Mouse (Mus musculus): ENCODE measurements around the gene Washc3. TPM values are rescaled to one million over a fixed set of nuclear protein-coding genes. Genes with fewer than 3 reads are reported as not detected.

Gene Washc3
- polyA plus RNA-seq, 1 experiment from 2014 or later: 41.3 TPM

- WGBS: 24% methylated on average over 3 of the region's 3 CpGs
- peaks cover 5% of the 10 kb centered on the region; the same call in 1 of the 2 replicates for H3K4me1 ChIP-seq
- H3K27me3 ChIP-seq (replicated peaks): no peaks in the 10 kb centered on the region
- H3K4me2 ChIP-seq: no peak overlapping the region
- H3K27ac ChIP-seq (replicated peaks): no peak overlapping the region
- no peaks in the 10 kb centered on the region for H3K9me3 ChIP-seq (replicated peaks)
- no peaks in the 10 kb centered on the region for H3K36me3 ChIP-seq
- no peak overlapping the region for H3K9ac ChIP-seq (replicated peaks)
- ATAC-seq (ENCODE audit: low FRiP score): no peak
- no peak overlapping the region for H3K4me3 ChIP-seq (replicated peaks)
Observed at GRCm38 (mm10) chr10:88261186-88261585, 60.3 kb downstream of the Washc3 start.

GRCm38 (mm10) chr10:88263383-88263782 lies 62.5 kb downstream of the Washc3 start:
- no peak for ATAC-seq (ENCODE audit: low FRiP score)
- Histone ChIP-seq H3K4me3 (replicated peaks) (no peak overlapping the region), H3K27me3 (replicated peaks) (no peaks in the 10 kb centered on the region), H3K4me2 (no peak overlapping the region), H3K36me3 (no peaks in the 10 kb centered on the region), H3K9me3 (replicated peaks) (no peaks in the 10 kb centered on the region), H3K4me1 (peaks cover 5% of the 10 kb centered on the region; the same call in 1 of the 2 replicates), H3K9ac (replicated peaks) (no peak overlapping the region), H3K27ac (replicated peaks) (no peak overlapping the region)
- WGBS: 92% methylated on average over 4 of the region's 4 CpGs

- no peak overlapping the region for H3K9ac ChIP-seq (replicated peaks)
- WGBS: 89% methylated on average over 5 of the region's 5 CpGs
Observed at GRCm38 (mm10) chr10:88274045-88274444, 73.2 kb downstream of the Washc3 start.

GRCm38 (mm10) chr10:88281699-88282098 lies 80.8 kb downstream of the Washc3 start:
- Histone ChIP-seq H3K9ac (replicated peaks) (no peak overlapping the region), H3K27me3 (replicated peaks) (no peaks in the 10 kb centered on the region), H3K9me3 (replicated peaks) (no peaks in the 10 kb centered on the region), H3K36me3 (no peaks in the 10 kb centered on the region), H3K4me1 (no peaks in the 10 kb centered on the region), H3K4me2 (no peak overlapping the region), H3K27ac (replicated peaks) (no peak overlapping the region), H3K4me3 (replicated peaks) (no peak overlapping the region)
- 85% methylated on average over 3 of the region's 3 CpGs for WGBS
- ATAC-seq (ENCODE audit: low FRiP score): no peak

More at GRCm38 (mm10) chr10:88274045-88274444, 73.2 kb downstream of the Washc3 start:
- Histone ChIP-seq H3K4me1 (no peaks in the 10 kb centered on the region), H3K36me3 (no peaks in the 10 kb centered on the region), H3K4me3 (replicated peaks) (no peak overlapping the region), H3K27ac (replicated peaks) (no peak overlapping the region), H3K27me3 (replicated peaks) (no peaks in the 10 kb centered on the region), H3K4me2 (no peak overlapping the region), H3K9me3 (replicated peaks) (no peaks in the 10 kb centered on the region)
- no peak for ATAC-seq (ENCODE audit: low FRiP score)

GRCm38 (mm10) chr10:88284343-88284990 lies 83.6 kb downstream of the Washc3 start:
- Histone ChIP-seq H3K9me3 (replicated peaks) (no peaks in the 10 kb centered on the region), H3K36me3 (no peaks in the 10 kb centered on the region), H3K4me1 (no peaks in the 10 kb centered on the region), H3K4me2 (no peak overlapping the region), H3K9ac (replicated peaks) (no peak overlapping the region), H3K27me3 (replicated peaks) (no peaks in the 10 kb centered on the region), H3K4me3 (replicated peaks) (no peak overlapping the region), H3K27ac (replicated peaks) (no peak overlapping the region)
- WGBS: 91% methylated on average over 4 of the region's 4 CpGs
- ATAC-seq (ENCODE audit: low FRiP score): no peak

- no peak overlapping the region for H3K4me3 ChIP-seq (replicated peaks)
- H3K4me1 ChIP-seq: no peaks in the 10 kb centered on the region
- H3K4me2 ChIP-seq: no peak overlapping the region
- H3K27me3 ChIP-seq (replicated peaks): no peaks in the 10 kb centered on the region
- H3K9ac ChIP-seq (replicated peaks): no peak overlapping the region
- no peaks in the 10 kb centered on the region for H3K9me3 ChIP-seq (replicated peaks)
- no peak for ATAC-seq (ENCODE audit: low FRiP score)
- no peak overlapping the region for H3K27ac ChIP-seq (replicated peaks)
- WGBS: 84% methylated on average over 8 of the region's 8 CpGs
- no peaks in the 10 kb centered on the region for H3K36me3 ChIP-seq
Observed at GRCm38 (mm10) chr10:88287261-88287660, 86.4 kb downstream of the Washc3 start.

GRCm38 (mm10) chr10:88288061-88288460 lies 87.2 kb downstream of the Washc3 start:
- H3K27ac ChIP-seq (replicated peaks): no peak overlapping the region
- no peak overlapping the region for H3K9ac ChIP-seq (replicated peaks)
- H3K27me3 ChIP-seq (replicated peaks): no peaks in the 10 kb centered on the region
- WGBS: 83% methylated on average over 10 of the region's 10 CpGs
- H3K4me1 ChIP-seq: no peaks in the 10 kb centered on the region
- no peaks in the 10 kb centered on the region for H3K36me3 ChIP-seq
- no peaks in the 10 kb centered on the region for H3K9me3 ChIP-seq (replicated peaks)
- no peak overlapping the region for H3K4me2 ChIP-seq
- no peak for ATAC-seq (ENCODE audit: low FRiP score)
- H3K4me3 ChIP-seq (replicated peaks): no peak overlapping the region

- no peak overlapping the region for H3K4me3 ChIP-seq (replicated peaks)
- H3K9ac ChIP-seq (replicated peaks): no peak overlapping the region
- no peaks in the 10 kb centered on the region for H3K9me3 ChIP-seq (replicated peaks)
- no peaks in the 10 kb centered on the region for H3K27me3 ChIP-seq (replicated peaks)
- no peaks in the 10 kb centered on the region for H3K36me3 ChIP-seq
- WGBS: 82% methylated on average over 6 of the region's 6 CpGs
- H3K27ac ChIP-seq (replicated peaks): no peak overlapping the region
- no peak overlapping the region for H3K4me2 ChIP-seq
- H3K4me1 ChIP-seq: no peaks in the 10 kb centered on the region
- ATAC-seq (ENCODE audit: low FRiP score): no peak
Observed at GRCm38 (mm10) chr10:88295091-88295490, 94.2 kb downstream of the Washc3 start.

Other genes with a start within 250 kb of the Washc3 start
- 0.31 TPM in 1 of 2 replicates, not detected in the other for gene Pmch, start 110.0 kb upstream of the Washc3 start, polyA plus RNA-seq (2015; fragmentation: Nextera tagmentation; extraction: Ambion mirVana)
- gene Parpbp, start 54.2 kb upstream of the Washc3 start, polyA plus RNA-seq (2015; fragmentation: Nextera tagmentation; extraction: Ambion mirVana): 1.9 and 3.1 TPM in 2 replicates
- 20.6 and 32.6 TPM in 2 replicates for gene Nup37, start 54.1 kb upstream of the Washc3 start, polyA plus RNA-seq (2015; fragmentation: Nextera tagmentation; extraction: Ambion mirVana)
- 0.87 and 1.8 TPM in 2 replicates for gene Dram1, start 178.0 kb downstream of the Washc3 start, polyA plus RNA-seq (2015; fragmentation: Nextera tagmentation; extraction: Ambion mirVana)
- gene Gnptab, start 178.0 kb downstream of the Washc3 start, polyA plus RNA-seq (2015; fragmentation: Nextera tagmentation; extraction: Ambion mirVana): 16.5 and 19.6 TPM in 2 replicates

All from neural tube, embryonic 15.5 days (tissue).